Mouse (Mus musculus): ENCODE measurements at regions not wholly inside any gene's neighbourhood (a gene's known extent, or its start where the extent isn't known, plus 50 kb on each side); places are given as distances from the start of the nearest gene placed in this dataset.
A peak's percentile ranks its signal among the peaks of the same experiment; 100 is the strongest.

- DNase-seq (ENCODE audit: low read depth) = no peak
- TF ChIP-seq POLR2A (IDR thresholded peaks at IDR 0.05; ENCODE audit: borderline replicate concordance, extremely low read depth, insufficient read depth, insufficient read length, poor library complexity, severe bottlenecking) = no peak
- no peak for TF ChIP-seq CTCF (IDR thresholded peaks at IDR 0.05; ENCODE audit: borderline replicate concordance, extremely low read depth, insufficient read depth, insufficient read length)
Measured at GRCm38 (mm10) chr13:75514315-75515020, 192.1 kb upstream of the Ell2 start.

GRCm38 (mm10) chr13:75523293-75524278, 183.0 kb upstream of the Ell2 start:
- DNase-seq (ENCODE audit: low read depth) = peak; percentile 26

GRCm38 (mm10) chr13:75524481-75524880, 182.1 kb upstream of the Ell2 start:
- DNase-seq (ENCODE audit: low read depth) = no peak
- TF ChIP-seq CTCF (IDR thresholded peaks at IDR 0.05; ENCODE audit: borderline replicate concordance, extremely low read depth, insufficient read depth, insufficient read length) (no peak), POLR2A (IDR thresholded peaks at IDR 0.05; ENCODE audit: borderline replicate concordance, extremely low read depth, insufficient read depth, insufficient read length, poor library complexity, severe bottlenecking) (no peak)

More at GRCm38 (mm10) chr13:75523293-75524278, 183.0 kb upstream of the Ell2 start:
- TF ChIP-seq CTCF (IDR thresholded peaks at IDR 0.05; ENCODE audit: borderline replicate concordance, extremely low read depth, insufficient read depth, insufficient read length) (no peak), POLR2A (IDR thresholded peaks at IDR 0.05; ENCODE audit: borderline replicate concordance, extremely low read depth, insufficient read depth, insufficient read length, poor library complexity, severe bottlenecking) (no peak)

GRCm38 (mm10) chr13:75531566-75531965, 175.0 kb upstream of the Ell2 start:
- TF ChIP-seq CTCF (IDR thresholded peaks at IDR 0.05; ENCODE audit: borderline replicate concordance, extremely low read depth, insufficient read depth, insufficient read length) (no peak), POLR2A (IDR thresholded peaks at IDR 0.05; ENCODE audit: borderline replicate concordance, extremely low read depth, insufficient read depth, insufficient read length, poor library complexity, severe bottlenecking) (no peak)
- DNase-seq (ENCODE audit: low read depth) = no peak

GRCm38 (mm10) chr13:75541446-75541845, 165.1 kb upstream of the Ell2 start:
- peak; percentile 49 for DNase-seq (ENCODE audit: low read depth)
- no peak for TF ChIP-seq POLR2A (IDR thresholded peaks at IDR 0.05; ENCODE audit: borderline replicate concordance, extremely low read depth, insufficient read depth, insufficient read length, poor library complexity, severe bottlenecking)

- TF ChIP-seq CTCF (IDR thresholded peaks at IDR 0.05; ENCODE audit: borderline replicate concordance, extremely low read depth, insufficient read depth, insufficient read length) = no peak
- no peak for TF ChIP-seq POLR2A (IDR thresholded peaks at IDR 0.05; ENCODE audit: borderline replicate concordance, extremely low read depth, insufficient read depth, insufficient read length, poor library complexity, severe bottlenecking)
- DNase-seq (ENCODE audit: low read depth) = no peak
Measured at GRCm38 (mm10) chr13:75542253-75542945, 164.2 kb upstream of the Ell2 start.

- no peak for DNase-seq (ENCODE audit: low read depth)
- TF ChIP-seq POLR2A (IDR thresholded peaks at IDR 0.05; ENCODE audit: borderline replicate concordance, extremely low read depth, insufficient read depth, insufficient read length, poor library complexity, severe bottlenecking) = no peak
Measured at GRCm38 (mm10) chr13:75542946-75543327, 163.6 kb upstream of the Ell2 start.

GRCm38 (mm10) chr13:75543595-75543994, 163.0 kb upstream of the Ell2 start:
- TF ChIP-seq POLR2A (IDR thresholded peaks at IDR 0.05; ENCODE audit: borderline replicate concordance, extremely low read depth, insufficient read depth, insufficient read length, poor library complexity, severe bottlenecking) (no peak), CTCF (IDR thresholded peaks at IDR 0.05; ENCODE audit: borderline replicate concordance, extremely low read depth, insufficient read depth, insufficient read length) (no peak)
- DNase-seq (ENCODE audit: low read depth) = no peak

- TF ChIP-seq POLR2A (IDR thresholded peaks at IDR 0.05; ENCODE audit: borderline replicate concordance, extremely low read depth, insufficient read depth, insufficient read length, poor library complexity, severe bottlenecking) = no peak
- TF ChIP-seq CTCF (IDR thresholded peaks at IDR 0.05; ENCODE audit: borderline replicate concordance, extremely low read depth, insufficient read depth, insufficient read length) = no peak
- DNase-seq (ENCODE audit: low read depth) = no peak
Measured at GRCm38 (mm10) chr13:75544728-75545127, 161.8 kb upstream of the Ell2 start.

- TF ChIP-seq CTCF (IDR thresholded peaks at IDR 0.05; ENCODE audit: borderline replicate concordance, extremely low read depth, insufficient read depth, insufficient read length) (no peak), POLR2A (IDR thresholded peaks at IDR 0.05; ENCODE audit: borderline replicate concordance, extremely low read depth, insufficient read depth, insufficient read length, poor library complexity, severe bottlenecking) (no peak)
- DNase-seq (ENCODE audit: low read depth) = no peak
Measured at GRCm38 (mm10) chr13:75547791-75548190, 158.8 kb upstream of the Ell2 start.

GRCm38 (mm10) chr13:75578971-75579370, 127.6 kb upstream of the Ell2 start:
- TF ChIP-seq POLR2A (IDR thresholded peaks at IDR 0.05; ENCODE audit: borderline replicate concordance, extremely low read depth, insufficient read depth, insufficient read length, poor library complexity, severe bottlenecking) (no peak), CTCF (IDR thresholded peaks at IDR 0.05; ENCODE audit: borderline replicate concordance, extremely low read depth, insufficient read depth, insufficient read length) (no peak)
- DNase-seq (ENCODE audit: low read depth) = no peak

Measured in brain, embryonic 14.5 days (tissue).